Mouse (Mus musculus) cortical plate, adult 2 months (tissue): Measurements from ENCODE around the gene Dvl1.

Source experiments
- CTCF ChIP-seq: fragments of 200-500 bp; IDR thresholded peaks from 2 replicates; pipeline ENCODE4 v1.5.1; 2011; ENCODE audit warnings: mild to moderate bottlenecking, control low read depth, low read length; ENCODE audit not compliant: insufficient read depth; ENCODE audit errors: extremely low read depth
- POLR2A ChIP-seq: fragments of 200-500 bp; IDR thresholded peaks from 2 replicates; pipeline ENCODE4 v1.6.1; 2011; ENCODE audit warnings: mild to moderate bottlenecking, low read length, control low read depth; ENCODE audit not compliant: insufficient read depth; ENCODE audit errors: extremely low read depth

DNA sequence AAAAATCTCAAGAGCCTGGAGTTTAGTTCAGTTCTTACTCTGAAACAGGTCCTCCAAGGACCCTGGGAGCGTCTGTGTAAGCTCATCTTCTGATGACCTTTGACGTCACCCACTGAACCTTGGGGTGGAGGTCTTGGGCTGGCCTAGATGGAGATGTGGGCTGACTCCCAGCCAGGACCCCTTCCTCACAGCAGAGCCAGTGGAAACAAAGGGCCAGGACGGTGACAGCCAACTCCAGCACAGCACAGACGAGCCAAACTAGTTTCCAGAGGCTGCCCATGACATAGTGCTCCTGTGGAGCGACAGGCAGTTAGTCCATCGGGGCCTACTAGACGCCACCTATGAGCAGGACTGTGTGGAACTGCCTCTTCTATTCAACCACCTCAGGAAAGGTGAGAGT lies 61.1 kb downstream of the Dvl1 start:
- TF ChIP-seq POLR2A (no peak), CTCF (no peak)
